1 mouse cellular context compared by ENCODE assay signal in genomic region chr7:114692339-114692738, GRCm38 (mm10).
TF ChIP-seq lines count a peak whose summit lies in the region.

No protein-coding gene starts in this region.

TF ChIP-seq in CH12.LX, 34 proteins besides CTCF, POLR2A, EP300 and RAD21:
- no peak for TF ChIP-seq MYC (IDR thresholded peaks at IDR 0.05; ENCODE audit: low read depth, low read length)
- TF ChIP-seq SMC3 (IDR thresholded peaks at IDR 0.05; ENCODE audit: low read depth, low read length), result peak; percentile 60
- TF ChIP-seq TCF12 (IDR thresholded peaks at IDR 0.05; ENCODE audit: low read depth, low read length), result no peak
- no peak for TF ChIP-seq JUN (IDR thresholded peaks at IDR 0.05; ENCODE audit: insufficient read depth, low read depth, low read length)
